Mouse (Mus musculus): ENCODE measurements around the gene Afap1.

GRCm38 (mm10) chr5:35969857-35970256 lies 76.7 kb downstream of the Afap1 start:
- TF ChIP-seq CTCF (IDR thresholded peaks at IDR 0.05; ENCODE audit: extremely low read depth, insufficient read depth, low read length) (no peak), POLR2A (IDR thresholded peaks at IDR 0.05; ENCODE audit: extremely low read depth, insufficient read depth, low read length) (no peak)
